Mouse (Mus musculus) embryonic fibroblast, embryonic 13.5 days (primary cell): ENCODE data around the gene Nebl.

Experiments
- CTCF ChIP-seq: IDR thresholded peaks from 2 replicates; pipeline ENCODE4 v1.5.1; 2011; ENCODE audit warnings: mild to moderate bottlenecking, control low read depth, low read length, moderate library complexity, borderline replicate concordance; ENCODE audit not compliant: insufficient read depth
- POLR2A ChIP-seq: IDR thresholded peaks from 2 replicates; pipeline ENCODE4 v1.6.1; 2011; ENCODE audit warnings: low read depth, mild to moderate bottlenecking, control low read depth, low read length, moderate library complexity

- TF ChIP-seq POLR2A (no peak), CTCF (no peak)
Observed at GRCm38 (mm10) chr2:17415347-17415746, 315.9 kb downstream of the Nebl start.
